Mouse (Mus musculus): ENCODE results near the gene Tle4.

The Tle4 gene

DNA sequence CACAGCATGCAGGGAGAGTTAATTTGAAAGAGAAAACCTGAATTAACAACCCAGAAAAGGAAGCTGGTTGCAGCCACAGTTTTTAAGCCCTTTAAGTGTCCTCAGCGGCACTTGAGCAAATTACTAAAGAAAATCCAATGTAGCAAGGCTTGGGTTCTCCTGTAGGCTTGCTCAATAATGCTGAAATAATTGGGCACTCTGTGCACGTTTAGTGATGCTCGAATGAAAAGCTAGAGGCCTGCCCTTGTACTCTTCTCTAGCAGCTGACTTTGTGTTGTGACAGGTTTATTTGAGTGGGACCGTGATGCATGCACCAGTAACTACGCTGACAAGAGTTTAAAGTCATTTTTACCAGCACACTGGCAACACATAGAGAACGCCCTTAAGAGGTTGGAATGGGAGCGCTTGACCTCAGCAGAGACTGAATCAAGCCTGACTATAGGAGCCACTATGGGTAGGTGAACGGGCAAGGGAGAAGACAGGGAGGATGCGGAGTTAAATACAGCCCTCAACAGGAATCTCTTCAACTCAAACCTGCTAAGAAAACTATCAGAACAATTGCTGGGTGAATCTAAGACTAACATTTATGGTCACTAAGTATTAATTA lies 79.3 kb downstream of the Tle4 start:
- no peak for DNase-seq

DNA sequence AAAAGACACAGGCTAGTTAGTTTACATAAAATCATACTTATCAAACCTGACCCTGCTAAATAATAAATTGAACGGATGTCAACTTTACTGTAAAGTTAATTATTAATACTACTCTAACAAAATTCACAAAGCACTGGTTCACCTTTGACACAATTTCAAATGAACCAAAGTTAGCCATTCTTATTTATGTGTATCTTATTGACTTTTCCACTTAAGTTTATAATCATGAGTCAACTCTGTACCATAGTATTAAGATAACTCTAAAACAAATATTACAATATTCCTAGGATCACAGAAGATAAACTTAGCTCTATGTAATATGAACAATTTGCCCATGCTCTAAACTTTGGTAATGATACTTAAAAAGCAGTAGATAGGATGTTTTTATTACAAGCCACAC lies 81.4 kb downstream of the Tle4 start:
- no peak for DNase-seq

DNA sequence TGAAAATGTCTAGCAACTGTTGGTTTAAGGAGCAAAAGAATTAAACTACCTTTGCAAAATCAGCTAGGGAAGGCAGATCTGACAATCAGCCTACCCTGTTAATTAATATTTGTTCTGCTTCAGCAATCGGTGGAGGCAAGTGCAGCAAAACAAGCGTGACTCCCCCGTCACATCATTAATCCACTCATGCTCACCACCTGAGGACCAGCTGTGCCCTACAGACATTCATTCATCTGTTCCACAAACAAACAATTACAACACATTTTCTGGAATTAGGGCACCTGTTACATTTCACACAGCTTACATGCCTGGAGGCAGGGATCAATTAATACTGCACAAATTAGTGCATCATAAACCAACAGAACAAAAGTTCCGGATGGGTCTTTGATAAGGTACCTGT lies 89.0 kb downstream of the Tle4 start:
- DNase-seq, result no peak

DNA sequence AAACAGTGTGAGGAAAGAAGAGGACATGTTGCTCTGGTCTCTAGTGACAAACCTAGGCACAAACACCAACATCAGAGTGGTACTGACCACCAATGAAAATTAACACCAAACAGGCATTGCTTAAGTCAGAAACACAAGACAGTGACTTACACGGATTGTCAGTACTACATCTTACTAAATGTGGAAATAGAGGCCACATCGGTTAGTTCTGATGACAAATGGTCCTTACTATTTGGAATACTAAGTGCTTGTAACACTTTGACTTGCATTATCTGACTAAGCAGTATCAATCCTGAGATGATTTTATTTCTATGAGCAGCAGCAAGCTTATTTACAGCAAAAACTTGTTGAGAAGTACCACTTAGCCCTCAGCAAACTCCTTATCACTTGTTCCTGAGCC lies 89.9 kb downstream of the Tle4 start:
- DNase-seq, result no peak

DNA sequence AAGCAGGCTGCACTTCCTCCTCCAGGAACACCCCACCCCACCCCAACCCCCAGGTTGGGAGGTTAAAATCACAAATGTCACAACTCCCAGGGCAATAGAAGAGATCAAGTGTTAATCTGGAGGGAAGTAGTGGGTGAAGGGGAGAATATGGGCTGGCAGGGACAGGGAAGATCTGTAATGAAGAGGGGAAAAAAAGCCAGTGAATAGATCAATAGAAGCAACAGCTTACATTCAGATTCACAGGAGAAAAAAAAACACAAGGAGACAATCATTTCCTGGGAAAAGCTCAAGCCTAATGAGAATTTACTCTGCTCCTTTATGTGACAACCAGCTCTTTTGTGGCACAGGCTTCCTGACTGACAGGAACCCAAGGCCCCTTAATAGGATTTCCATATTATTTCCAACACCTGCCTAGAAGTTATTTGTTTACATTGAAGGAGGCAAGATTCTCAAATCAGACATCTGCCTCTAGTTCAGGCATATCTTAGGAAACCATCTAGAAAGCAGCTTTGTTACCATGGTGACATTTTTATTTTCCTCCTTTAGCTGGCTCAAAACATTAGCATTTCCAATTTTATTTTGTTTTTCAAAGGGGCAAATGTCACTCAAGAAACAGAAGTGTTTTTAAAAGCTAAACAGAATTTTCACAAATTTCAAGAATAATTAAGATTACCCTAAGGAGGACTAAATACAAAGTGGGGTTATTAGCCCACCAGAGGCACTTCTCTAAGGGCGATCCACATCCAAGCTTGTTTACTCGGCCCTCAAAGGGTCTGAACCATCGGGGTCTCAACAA lies 90.8 kb downstream of the Tle4 start:
- DNase-seq, result no peak

DNA sequence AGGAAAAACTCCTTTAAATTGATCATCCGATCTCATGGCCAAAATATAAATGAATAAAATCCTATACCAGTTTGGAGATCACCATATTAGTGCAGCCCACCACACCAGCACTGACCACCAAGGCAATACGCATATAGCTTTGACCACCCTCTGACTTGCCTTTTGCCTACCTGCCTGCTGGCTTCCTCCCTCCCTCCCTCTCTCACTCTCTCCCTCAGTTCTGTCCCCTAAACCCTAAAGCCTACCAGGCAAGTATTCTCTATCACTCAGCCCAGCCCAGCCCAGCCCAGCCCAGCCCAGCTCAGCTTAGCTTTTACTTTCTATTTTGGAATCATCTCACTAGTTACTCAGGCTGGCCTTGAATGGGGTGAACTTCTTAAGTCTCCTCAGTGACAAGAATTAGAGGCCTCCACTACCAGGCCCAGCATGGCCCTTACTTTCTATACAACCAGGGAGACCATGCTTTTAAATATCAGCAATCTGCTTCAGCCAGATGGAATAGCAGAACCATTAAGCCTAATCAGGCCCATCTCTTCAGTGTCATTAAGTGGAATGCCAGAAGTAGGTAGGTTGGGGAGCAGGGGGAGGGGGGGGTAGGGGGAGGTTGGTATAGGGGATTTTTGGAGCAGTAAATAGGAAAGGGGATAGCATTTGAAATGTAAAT lies 91.8 kb downstream of the Tle4 start:
- DNase-seq, result no peak

DNA sequence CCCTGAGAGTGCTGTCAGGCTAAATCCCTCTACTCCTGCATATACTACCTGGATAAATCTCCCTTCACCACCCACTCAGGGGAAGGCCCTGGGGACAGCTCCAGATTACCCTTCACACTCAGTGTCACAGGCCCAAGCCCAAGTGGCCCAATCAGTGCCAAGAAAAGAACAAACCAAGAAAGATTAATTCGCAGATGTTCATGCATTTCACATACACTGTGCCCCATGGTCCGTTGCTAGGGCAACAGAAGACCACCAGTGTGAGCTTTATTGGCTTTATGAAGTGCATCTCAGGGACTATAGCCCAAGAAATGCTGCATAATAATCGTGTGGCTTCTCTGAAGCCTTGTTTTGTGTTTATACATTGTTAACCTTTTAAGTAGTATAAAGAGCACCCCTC lies 92.5 kb downstream of the Tle4 start:
- no peak for DNase-seq

DNA sequence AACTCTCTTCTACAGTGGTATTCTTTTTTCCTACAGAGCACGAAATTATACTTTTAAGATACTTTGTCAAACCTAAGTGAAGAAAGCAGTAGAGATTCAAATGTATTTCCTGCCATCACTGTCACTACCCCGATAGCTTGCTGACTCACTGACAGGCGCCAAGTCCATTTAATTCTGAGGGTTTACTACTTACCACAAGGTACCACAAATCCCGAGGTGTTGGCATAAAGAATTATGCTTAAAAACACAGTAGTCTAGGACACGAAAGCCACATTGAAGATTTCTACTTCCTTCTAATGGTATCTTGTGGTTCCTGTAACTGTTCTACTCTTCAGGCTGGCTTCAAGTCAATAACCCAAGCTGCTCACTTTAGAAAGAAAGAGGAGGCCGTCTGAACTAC lies 94.0 kb downstream of the Tle4 start:
- no peak for DNase-seq

DNA sequence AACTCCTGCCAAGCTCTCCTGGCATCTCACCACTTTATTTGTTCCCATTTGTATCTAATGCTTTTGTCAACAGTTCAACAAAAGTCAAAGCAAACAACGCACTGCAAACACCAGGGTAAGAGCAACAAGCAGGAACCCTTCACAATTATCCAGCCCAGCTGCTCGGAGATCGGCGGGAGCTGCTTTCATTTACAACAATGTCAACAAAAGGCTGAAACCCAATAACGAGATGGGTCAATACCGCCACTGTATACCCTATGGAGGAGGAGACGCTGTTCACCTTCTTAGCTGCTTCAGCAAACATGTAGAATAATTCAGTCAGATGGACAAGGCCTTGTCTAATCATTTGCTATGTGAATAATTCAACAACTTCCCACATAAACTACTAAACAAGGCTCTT lies 95.6 kb downstream of the Tle4 start:
- DNase-seq, result no peak

DNA sequence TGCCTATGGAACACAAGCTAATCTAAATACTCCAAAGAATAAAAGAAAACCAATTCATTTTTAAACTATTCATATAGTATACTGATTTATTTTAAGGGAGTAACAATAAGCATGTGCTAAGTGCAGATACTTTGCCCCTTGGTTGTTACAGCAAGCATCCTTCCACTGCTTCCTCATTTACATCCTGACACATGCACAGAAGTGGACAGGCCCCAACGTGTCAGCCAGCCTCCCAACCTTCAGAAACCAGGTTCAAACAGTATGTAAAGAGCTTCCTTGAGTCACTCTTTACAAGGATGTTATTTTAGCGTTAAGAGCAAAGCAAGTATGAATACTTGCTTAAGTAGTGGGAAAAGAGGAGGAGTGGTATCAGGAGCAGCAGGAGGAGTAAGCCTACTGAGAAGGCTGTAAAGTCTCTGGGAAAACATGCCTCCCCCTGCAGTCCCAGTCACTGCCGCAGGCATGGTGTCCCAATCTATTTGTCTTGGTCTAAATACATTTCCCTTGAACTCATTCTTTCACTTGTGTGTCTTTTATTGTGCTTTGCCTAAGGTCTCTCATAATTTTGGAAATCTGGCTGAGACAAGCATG lies 97.9 kb downstream of the Tle4 start:
- DNase-seq, result no peak

DNA sequence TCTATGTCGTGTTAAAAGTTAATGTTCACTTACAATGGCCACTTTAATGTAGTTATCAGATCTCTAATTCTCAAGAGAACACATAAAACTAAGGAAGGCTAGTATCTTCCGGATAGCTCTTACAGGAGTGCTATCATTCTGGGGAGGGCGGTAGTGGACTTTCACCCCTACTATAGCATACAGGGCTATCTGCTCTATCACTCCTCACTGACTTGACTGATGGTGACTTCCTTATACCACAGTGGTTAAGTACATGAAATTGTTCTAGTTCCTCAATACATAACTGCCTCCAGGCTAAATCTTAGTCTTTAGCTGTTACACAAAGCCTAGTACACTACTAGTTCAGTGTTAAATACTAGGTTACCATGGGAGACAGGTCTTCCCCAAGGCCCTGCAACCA lies 104.8 kb downstream of the Tle4 start:
- DNase-seq, result no peak

DNA sequence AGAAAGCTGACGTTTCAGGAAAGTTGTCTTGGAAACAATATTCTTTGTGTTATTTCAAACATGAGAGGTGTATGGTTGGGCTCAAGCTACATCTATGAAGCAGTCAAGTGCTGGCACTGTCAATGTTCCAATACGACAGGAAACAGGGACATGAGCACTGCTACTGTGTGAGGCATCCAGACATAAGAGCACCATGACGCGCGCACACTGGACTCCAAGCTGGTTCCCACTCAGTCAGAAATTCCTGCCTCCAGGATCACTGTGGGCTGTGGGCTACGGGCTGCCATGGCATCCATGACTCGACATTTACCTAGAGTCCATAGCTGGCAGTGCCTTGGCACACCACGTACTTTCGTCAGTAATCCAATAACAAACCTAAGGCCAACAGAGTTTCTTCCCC lies 110.7 kb downstream of the Tle4 start:
- no peak for DNase-seq

DNA sequence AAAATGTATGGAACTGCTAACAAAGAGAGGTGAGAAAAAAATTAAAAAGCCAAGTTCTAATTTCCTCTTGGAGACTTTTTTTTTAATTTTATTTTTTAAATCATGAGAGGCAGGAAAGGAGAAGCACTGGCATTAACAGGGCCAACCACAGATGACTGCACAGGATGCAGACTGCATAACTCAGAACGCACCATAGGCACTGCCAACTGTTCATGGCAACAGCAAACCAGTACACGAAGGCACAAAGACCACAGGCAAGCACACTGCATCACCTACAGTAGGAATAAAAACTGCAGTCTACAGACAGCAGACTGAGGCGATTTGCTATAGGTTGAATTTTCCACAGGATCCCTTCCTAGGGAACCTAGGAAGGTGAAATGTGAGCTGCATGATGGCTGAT lies 112.7 kb downstream of the Tle4 start:
- no peak for DNase-seq

DNA sequence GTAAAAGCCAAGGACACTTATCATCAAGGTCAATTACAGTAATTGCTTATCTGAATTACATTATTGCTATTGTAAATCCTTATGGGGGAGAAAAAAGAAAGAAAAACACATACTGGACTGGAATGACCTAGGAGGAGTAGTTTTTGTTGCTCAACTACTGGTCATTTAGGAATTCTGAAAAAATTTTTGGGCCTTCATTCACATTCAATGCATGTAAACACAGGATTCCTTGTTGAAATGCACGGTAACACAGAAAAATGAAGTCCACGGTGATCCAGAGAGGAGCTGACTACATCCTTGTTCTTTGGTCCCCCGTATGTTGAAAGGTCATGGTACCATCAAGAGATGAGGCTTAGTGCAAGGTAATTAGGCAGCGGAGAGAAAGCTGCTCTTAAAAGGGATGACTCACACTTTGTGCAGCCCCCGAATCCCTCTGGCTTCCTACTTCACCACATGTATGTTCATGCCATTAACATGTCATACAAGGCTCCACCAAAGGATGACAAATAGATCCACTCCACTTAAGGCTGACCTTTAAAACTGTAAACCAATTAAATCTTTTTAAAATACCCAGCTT lies 115.2 kb downstream of the Tle4 start:
- no peak for DNase-seq

DNA sequence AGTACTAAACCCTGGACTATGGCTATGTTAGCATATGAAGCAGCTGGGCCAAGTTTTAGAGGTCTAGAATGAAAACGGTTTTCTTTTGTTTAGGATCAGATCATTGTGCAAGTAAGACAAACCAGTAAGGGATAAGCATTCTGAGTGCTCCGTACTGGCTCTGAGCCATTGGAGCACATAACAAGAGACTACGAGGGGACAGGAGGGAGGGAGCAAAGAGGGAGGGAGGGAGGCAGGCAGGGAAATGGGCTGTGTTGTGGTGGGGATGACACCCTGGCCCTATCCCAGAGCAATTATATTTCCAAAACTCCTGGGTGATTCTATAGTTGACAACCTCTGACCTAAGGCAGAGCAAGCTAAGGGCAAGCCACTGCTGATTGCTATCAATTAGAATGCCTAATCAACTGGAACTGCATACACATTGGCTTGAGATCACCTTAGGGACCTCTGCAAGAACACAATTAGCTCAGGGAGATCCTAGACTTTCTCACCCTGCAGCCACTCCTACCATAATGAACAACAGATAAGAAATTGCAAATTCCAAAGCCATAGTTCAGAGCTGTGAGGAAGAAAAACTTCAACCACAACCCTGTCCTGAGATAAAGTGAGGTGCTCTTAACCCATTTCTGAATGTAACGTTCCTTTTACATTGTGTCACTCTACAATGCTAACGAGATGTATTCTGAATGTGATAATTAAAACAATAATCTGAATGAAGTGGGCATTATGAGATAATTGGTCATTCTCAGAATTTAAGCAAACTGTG lies 115.9 kb downstream of the Tle4 start:
- DNase-seq, result no peak

DNA sequence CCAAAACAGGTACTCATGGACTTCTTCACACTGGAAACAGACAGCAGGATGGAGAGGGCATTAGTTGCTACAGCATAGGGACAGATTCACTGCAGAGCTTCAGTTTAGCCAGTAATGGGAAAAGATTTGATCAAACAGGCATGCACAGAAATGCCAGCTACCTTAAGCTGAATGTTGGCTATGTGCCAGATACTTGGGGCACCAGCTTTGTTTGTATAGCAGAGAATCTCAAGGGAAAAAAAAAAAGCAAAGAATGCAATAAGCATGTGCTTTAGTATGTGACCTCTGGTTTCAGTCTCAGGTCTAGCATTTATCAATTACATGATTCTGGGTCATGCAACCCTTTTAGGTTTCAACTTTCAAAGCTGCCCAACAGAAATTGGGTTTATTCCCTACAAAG lies 118.1 kb downstream of the Tle4 start:
- no peak for DNase-seq

DNA sequence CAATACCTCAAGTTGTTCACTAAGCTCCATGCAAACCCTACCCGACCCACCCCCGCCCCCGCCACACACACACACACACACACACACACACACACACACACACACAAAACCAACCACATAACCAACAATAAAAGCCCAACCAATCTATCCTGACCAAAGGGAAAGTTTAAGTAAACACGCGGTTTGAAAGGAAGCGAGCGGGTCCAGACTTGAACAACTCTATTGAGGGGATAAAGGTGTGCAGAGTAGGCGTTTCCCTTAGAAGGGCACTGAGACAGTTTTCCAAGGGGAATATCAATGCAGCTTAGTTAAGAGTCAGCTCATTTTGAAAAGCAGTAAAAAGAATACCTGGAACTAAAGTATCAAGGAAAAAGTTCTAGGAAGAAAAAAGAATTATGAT lies 128.5 kb downstream of the Tle4 start:
- DNase-seq, result no peak

DNA sequence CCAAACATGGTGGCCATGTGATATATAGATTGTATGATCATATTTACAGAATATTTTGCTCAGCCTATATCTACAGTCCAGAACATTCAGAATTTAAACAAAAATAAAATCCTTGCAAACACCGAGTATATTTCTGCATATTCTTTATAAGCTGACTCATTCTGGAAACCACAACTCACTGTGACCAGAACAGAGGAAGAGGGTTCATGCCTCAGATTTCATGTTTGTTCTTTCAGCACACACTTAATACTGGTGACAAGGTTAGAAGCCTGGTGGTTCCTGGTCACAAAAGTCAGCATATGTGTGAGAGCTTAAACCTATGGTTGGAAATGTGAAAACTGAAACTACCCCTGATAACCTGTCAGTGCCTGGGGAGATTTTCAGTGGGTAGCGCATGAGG lies 129.1 kb downstream of the Tle4 start:
- no peak for DNase-seq

DNA sequence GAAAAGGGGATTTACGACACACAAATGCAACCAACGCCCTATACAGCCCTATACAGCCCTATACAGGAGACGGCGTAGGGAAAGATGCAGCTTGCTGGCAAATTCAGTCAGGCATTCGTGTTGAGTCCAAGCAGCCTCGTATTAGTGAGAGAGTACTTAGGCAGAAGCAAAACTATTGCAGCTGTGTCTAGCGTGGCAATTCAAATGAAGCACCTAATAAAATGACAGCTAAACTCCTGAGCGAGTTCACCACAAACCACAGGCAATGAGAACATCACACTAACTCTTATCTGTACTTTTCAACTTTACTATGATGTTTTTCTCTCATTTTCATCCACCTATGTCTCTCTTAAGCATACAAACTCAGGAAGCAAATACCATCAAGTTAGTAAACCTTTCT lies 131.8 kb downstream of the Tle4 start:
- no peak for DNase-seq

DNA sequence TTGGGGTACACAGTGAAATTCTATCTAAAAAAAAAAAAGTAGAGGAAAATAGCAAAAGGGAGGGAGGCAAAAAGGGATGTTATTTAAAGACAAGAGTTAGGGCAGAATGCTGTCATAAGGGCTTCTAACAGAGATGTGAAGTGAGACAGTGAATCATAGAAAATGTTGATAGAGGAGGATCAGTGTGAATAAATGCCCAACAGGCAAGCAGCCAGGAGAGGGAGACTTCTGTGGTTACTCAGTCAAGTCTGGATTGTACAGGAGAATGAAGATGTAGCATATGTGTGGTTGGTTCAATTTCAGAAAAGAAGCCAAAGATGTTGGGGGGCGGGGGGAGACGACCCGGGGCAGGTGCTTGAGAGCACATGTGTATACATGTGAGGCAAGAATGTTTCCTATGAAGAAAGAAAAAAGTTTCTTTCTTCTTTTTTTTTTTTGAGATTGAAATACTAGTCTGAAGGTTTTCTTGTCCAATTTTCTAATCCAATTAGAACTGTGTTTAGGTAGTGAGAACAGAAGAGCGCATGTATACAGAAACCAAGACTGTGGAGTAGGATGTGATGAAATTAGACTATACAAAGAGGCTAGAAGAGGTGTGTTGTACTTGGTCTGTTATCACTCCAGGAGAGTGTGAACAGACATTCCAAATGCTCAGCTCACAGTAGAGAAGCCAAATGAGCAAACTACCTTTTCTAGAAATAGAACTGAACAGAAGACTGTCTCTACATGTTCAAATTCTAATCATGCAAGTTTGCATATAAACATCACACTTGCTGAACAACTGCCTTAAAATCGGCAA lies 134.4 kb downstream of the Tle4 start:
- DNase-seq, result no peak

DNA sequence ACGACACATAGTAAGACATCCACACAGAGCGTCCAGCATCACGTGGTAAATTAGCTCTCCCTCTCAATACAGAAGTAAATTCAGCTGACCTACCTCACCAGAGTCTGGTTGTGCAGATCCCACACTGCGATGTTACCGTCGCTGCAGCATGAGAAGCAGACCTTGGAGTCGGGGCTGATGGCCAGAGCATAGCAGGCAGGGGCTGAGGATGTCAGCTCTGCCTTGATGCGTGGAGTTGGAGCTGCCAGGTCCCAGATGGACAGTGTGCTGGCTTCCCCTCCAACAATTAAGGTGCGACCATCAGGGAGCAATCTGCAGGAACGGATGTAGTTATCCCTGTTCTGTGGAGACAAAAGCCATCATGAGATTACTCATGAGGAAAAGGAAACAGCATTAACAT lies 144.4 kb downstream of the Tle4 start:
- no peak for DNase-seq

DNA sequence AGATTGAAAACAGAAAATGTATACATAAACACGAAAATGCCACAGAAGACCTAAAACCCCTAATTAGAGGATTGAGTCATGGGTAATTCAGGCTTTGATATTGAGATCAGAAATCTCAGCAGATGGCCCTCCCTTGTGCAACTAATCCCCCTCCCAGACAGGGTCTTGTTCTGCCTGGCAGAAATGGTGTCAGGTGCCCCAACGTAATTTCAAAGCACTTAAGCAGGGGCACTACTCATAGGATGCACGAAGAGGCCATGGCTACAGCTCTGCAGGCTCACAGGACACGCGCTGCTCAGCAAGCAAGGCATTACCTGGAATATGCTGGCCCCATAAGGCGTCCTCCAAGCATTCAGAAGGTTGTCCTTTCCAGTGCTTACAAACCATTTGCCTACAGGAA lies 146.5 kb downstream of the Tle4 start:
- no peak for DNase-seq
